8 mouse cellular contexts compared by ENCODE assay signal in the genomic region with DNA sequence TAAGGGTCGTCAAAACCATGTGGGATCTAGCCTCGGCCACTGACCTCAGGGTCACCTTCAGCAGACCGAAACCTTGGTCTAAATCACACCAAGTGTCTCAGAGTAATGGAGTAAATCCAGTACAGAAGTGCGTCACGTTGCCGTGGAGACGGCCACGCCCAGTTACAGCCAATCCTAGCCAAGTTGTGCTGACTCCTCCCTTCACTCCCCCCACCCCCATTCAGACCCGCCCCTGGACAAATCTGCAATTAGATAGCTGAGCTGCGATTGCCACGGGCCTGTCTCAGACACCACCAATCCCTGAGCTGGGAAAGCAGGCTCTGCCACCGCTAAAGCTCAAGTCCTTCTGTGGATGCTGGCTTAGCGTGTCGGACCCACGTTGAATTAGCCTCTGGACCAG. TPM values are rescaled to one million over a fixed set of nuclear protein-coding genes. Genes with fewer than 3 reads are reported as not detected.
DNase-seq lines count a peak whose midpoint lies in the region; ATAC-seq lines count a peak whose summit lies in the region.

A gene (minus strand): TSS at position 121 of the 400 bp plus-strand sequence.

- no peaks in the 10 kb centered on the region for H3K36me3 ChIP-seq in forebrain, embryonic 14.5 days (ENCODE audit: control insufficient read depth, insufficient read depth, low read length)
- H3K36me3 ChIP-seq in limb, embryonic 13.5 days, result no peaks in the 10 kb centered on the region
- H3K36me3 ChIP-seq in midbrain, embryonic 12.5 days, result no peaks in the 10 kb centered on the region
- no peaks in the 10 kb centered on the region for H3K36me3 ChIP-seq in splenic B cell, adult 2 months (ENCODE audit: control insufficient read depth, insufficient read depth, low read length, poor library complexity, severe bottlenecking)

- peak; percentile 5; the same call in 1 of the 2 replicates for ATAC-seq in forebrain, embryonic 14.5 days
- peak; percentile 37 for ATAC-seq in limb, embryonic 13.5 days (ENCODE audit: low FRiP score, low read depth)
- ATAC-seq in midbrain, embryonic 12.5 days (ENCODE audit: low FRiP score, low read depth), result peak; percentile 39

- peak; percentile 25 for DNase-seq in B cell, adult 2 months
- DNase-seq in ZHBTc4 (ENCODE audit: low read depth, low spot score), result peak; percentile 93
- DNase-seq in forebrain, embryonic 14.5 days (ENCODE audit: low spot score), result peak; percentile 81
- peak; percentile 62 for DNase-seq in kidney, adult 11 months
- peak; percentile 29 for DNase-seq in splenic B cell, adult 2 months (ENCODE audit: low read depth, low spot score)
- DNase-seq in adipocyte (ENCODE audit: low spot score), result no peak

- no peak within 1 kb of the TSS for H3K27ac ChIP-seq in forebrain, embryonic 14.5 days (ENCODE audit: low read depth, low read length)
- H3K27ac ChIP-seq in limb, embryonic 13.5 days, result no peak within 1 kb of the TSS
- no peak within 1 kb of the TSS for H3K27ac ChIP-seq in midbrain, embryonic 12.5 days (replicated peaks)

- H3K4me2 ChIP-seq in forebrain, embryonic 14.5 days (ENCODE audit: low read length), result peak within 1 kb of the TSS; percentile 42
- H3K4me2 ChIP-seq in limb, embryonic 13.5 days (replicated peaks), result peak within 1 kb of the TSS; percentile 59
- H3K4me2 ChIP-seq in midbrain, embryonic 12.5 days (replicated peaks), result peak within 1 kb of the TSS; percentile 50

- no peaks in the 10 kb centered on the region for H3K27me3 ChIP-seq in forebrain, embryonic 14.5 days (replicated peaks; ENCODE audit: control insufficient read depth, insufficient read depth, low read length)
- H3K27me3 ChIP-seq in limb, embryonic 13.5 days, result peaks cover 11% of the 10 kb centered on the region
- H3K27me3 ChIP-seq in midbrain, embryonic 12.5 days, result peaks cover 29% of the 10 kb centered on the region
- H3K27me3 ChIP-seq in splenic B cell, adult 2 months (ENCODE audit: control insufficient read depth, insufficient read depth, low read length, poor library complexity, severe bottlenecking), result no peaks in the 10 kb centered on the region

- H3K9me3 ChIP-seq in forebrain, embryonic 14.5 days (replicated peaks; ENCODE audit: control insufficient read depth, low read length), result no peaks in the 10 kb centered on the region
- H3K9me3 ChIP-seq in limb, embryonic 13.5 days, result no peaks in the 10 kb centered on the region
- H3K9me3 ChIP-seq in midbrain, embryonic 12.5 days, result no peaks in the 10 kb centered on the region

- under 1% methylated on average over 15 of the region's 15 CpGs for WGBS in forebrain, embryonic 14.5 days
- 2% methylated on average over 15 of the region's 15 CpGs for WGBS in limb, embryonic 13.5 days
- 1% methylated on average over 15 of the region's 15 CpGs for WGBS in midbrain, embryonic 12.5 days

- peaks cover 8% of the 10 kb centered on the region for H3K4me1 ChIP-seq in forebrain, embryonic 14.5 days (ENCODE audit: control insufficient read depth, insufficient read depth, low read length)
- H3K4me1 ChIP-seq in limb, embryonic 13.5 days, result peaks cover 19% of the 10 kb centered on the region
- H3K4me1 ChIP-seq in midbrain, embryonic 12.5 days, result peaks cover 17% of the 10 kb centered on the region

- no peak within 1 kb of the TSS for H3K4me3 ChIP-seq in forebrain, embryonic 14.5 days (ENCODE audit: low read depth, low read length)
- peak within 1 kb of the TSS; percentile 27; the same call in 1 of the 2 replicates for H3K4me3 ChIP-seq in limb, embryonic 13.5 days
- peak within 1 kb of the TSS; percentile 30 for H3K4me3 ChIP-seq in midbrain, embryonic 12.5 days

- no peak within 1 kb of the TSS for H3K9ac ChIP-seq in forebrain, embryonic 14.5 days (ENCODE audit: low read length)
- peak within 1 kb of the TSS; percentile 31; the same call in 1 of the 2 replicates for H3K9ac ChIP-seq in limb, embryonic 13.5 days
- no peak within 1 kb of the TSS for H3K9ac ChIP-seq in midbrain, embryonic 12.5 days (replicated peaks)

RNA-seq across cellular contexts. Expression of the gene that starts here (rescaled TPM):
- polyA plus RNA-seq in forebrain, embryonic 14.5 days (2014; fragmentation: Nextera tagmentation; extraction: Ambion mirVana), result 1.5 and 2.4 TPM in 2 replicates
- polyA plus RNA-seq in limb, embryonic 13.5 days (2015; fragmentation: Nextera tagmentation; extraction: Ambion mirVana), result 0.36 and 0.43 TPM in 2 replicates
- polyA plus RNA-seq in midbrain, embryonic 12.5 days (2016; fragmentation: Nextera tagmentation; extraction: Ambion mirVana), result 0.45 and 0.80 TPM in 2 replicates

Comparison
In these comparisons a context has a peak if more than half of its experiments do, and no peak if none do; other contexts are left out.
1. Peak in ATAC-seq, H3K4me3 ChIP-seq, H3K9ac ChIP-seq and H3K4me2 ChIP-seq in limb, embryonic 13.5 days; RNA of the gene not detected or under 1 TPM.
2. Peak in ATAC-seq, H3K4me3 ChIP-seq and H3K4me2 ChIP-seq in midbrain, embryonic 12.5 days; RNA of the gene not detected or under 1 TPM.